Mouse (Mus musculus) midbrain, embryonic 12.5 days (tissue): ENCODE measurements around the gene Arhgef2. TPM values are rescaled to one million over a fixed set of nuclear protein-coding genes. Genes with fewer than 3 reads are reported as not detected.
A peak's percentile ranks its signal among the peaks of the same experiment; 100 is the strongest.
"Not testable (repeated sequence)": the region's sequence is repeated elsewhere in the genome, so short reads cannot be mapped to it uniquely, and the experiment has no call there.

Experiments used
- ATAC-seq: fragments of 200-750 bp; cut with Nextera tagmentation; 2 replicates; pipeline ENCODE4 v1.8.0; 2017; ENCODE audit warnings: low read depth, moderate TSS enrichment, moderate library complexity; ENCODE audit not compliant: low FRiP score
- H3K27ac ChIP-seq: fragments of 300-500 bp; sonication (generic); replicated peaks from 2 replicates; pipeline ENCODE4 v1.5.1; 2016; ENCODE audit warnings: mild to moderate bottlenecking
- H3K27me3 ChIP-seq: fragments of 300-500 bp; sonication (generic); 2 replicates; pipeline ENCODE4 v1.6.1; 2016; ENCODE audit warnings: mild to moderate bottlenecking
- H3K36me3 ChIP-seq: fragments of 300-500 bp; sonication (generic); 2 replicates; pipeline ENCODE4 v1.6.1; 2016
- H3K4me1 ChIP-seq: fragments of 300-500 bp; sonication (generic); 2 replicates; pipeline ENCODE4 v1.6.1; 2016
- H3K4me2 ChIP-seq: fragments of 300-500 bp; sonication (generic); replicated peaks from 2 replicates; pipeline ENCODE4 v1.6.1; 2016; ENCODE audit warnings: mild to moderate bottlenecking, moderate library complexity
- H3K4me3 ChIP-seq: fragments of 300-500 bp; sonication (generic); 2 replicates; pipeline ENCODE4 v1.5.1; 2016; ENCODE audit warnings: mild to moderate bottlenecking
- H3K9ac ChIP-seq: fragments of 300-500 bp; sonication (generic); replicated peaks from 2 replicates; pipeline ENCODE4 v1.6.1; 2016; ENCODE audit warnings: mild to moderate bottlenecking, moderate library complexity
- H3K9me3 ChIP-seq: fragments of 300-500 bp; sonication (generic); 2 replicates; pipeline ENCODE4 v1.6.1; 2016; ENCODE audit warnings: mild to moderate bottlenecking
- WGBS: fragments of 180-500 bp; shearing (Covaris S2); methylation state at CpG from one replicate; pipeline ENCODE4 v1.1.7; 2016; 5-methylcytosine and 5-hydroxymethylcytosine counted together
- polyA plus RNA-seq: library from polyadenylated mRNA; unstranded; fragments of >200 nt; fragmentation: Nextera tagmentation; extraction: Ambion mirVana; gene quantifications from 2 replicates; pipeline ENCODE4 v1.2.1, GENCODE M21; 2016

The Arhgef2 gene
- polyA plus RNA-seq, 1 experiment from 2014 or later, result 143 TPM

- Histone ChIP-seq H3K27me3 (no peaks in the 10 kb centered on the region), H3K27ac (no peak overlapping the region), H3K9ac (no peak overlapping the region), H3K4me3 (no peak overlapping the region), H3K4me2 (no peak overlapping the region), H3K36me3 (peaks cover 16% of the 10 kb centered on the region), H3K9me3 (no peaks in the 10 kb centered on the region), H3K4me1 (0 out of 2 replicates have a peak, but pooled peaks cover 9% of the 10 kb centered on the region)
- WGBS, result 32% methylated on average over 9 of the region's 9 CpGs
- ATAC-seq, result no peak
Measured at GRCm38 (mm10) chr3:88591950-88592731, 13.6 kb upstream of the Arhgef2 start.

DNA sequence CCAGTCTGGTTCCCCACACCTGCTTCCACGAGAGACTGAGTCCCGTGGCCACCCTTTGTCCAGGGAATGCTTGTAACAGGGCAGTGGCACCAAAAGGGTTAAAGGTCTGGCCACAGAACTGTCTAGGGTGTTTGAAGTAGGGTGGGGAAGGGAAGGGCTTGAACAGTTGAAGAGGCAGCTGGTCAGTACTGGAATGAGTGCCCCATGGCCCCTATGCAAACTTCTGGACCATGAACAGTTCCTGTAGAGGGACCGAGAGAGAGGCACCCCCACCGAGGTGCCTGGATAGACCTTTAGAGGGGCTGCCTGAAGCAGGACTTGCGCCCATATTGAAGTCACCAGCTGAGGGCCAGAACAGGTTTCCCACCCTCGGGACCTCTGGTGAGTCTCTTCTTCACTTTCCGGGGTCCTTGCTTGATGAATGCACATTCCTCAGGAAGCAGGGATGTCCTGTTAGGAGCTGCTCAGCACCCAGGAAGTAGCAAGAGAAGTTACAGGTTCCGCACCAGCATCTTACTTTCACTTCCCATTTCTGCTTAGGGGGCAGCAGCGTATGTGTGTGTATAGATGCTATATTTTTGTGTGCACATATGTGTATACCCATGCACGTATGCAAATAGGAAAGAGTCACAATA is 12.7 kb upstream of the Arhgef2 start:
- no peaks in the 10 kb centered on the region for H3K9me3 ChIP-seq
- H3K27me3 ChIP-seq, result no peaks in the 10 kb centered on the region
- no peak overlapping the region for H3K4me3 ChIP-seq
- no peak overlapping the region for H3K27ac ChIP-seq
- no peak overlapping the region for H3K9ac ChIP-seq
- H3K4me2 ChIP-seq, result no peak overlapping the region
- WGBS, result 77% methylated on average over 10 of the region's 10 CpGs
- 0 out of 2 replicates have a peak, but pooled peaks cover 9% of the 10 kb centered on the region for H3K4me1 ChIP-seq
- peaks cover 7% of the 10 kb centered on the region for H3K36me3 ChIP-seq
- no peak for ATAC-seq

GRCm38 (mm10) chr3:88593893-88594580 is 11.7 kb upstream of the Arhgef2 start:
- no peaks in the 10 kb centered on the region for H3K9me3 ChIP-seq
- no peak overlapping the region for H3K9ac ChIP-seq
- H3K4me2 ChIP-seq, result no peak overlapping the region
- H3K4me1 ChIP-seq, result 0 out of 2 replicates have a peak, but pooled peaks cover 9% of the 10 kb centered on the region
- no peaks in the 10 kb centered on the region for H3K27me3 ChIP-seq
- WGBS, result 70% methylated on average over 10 of the region's 10 CpGs
- H3K27ac ChIP-seq, result no peak overlapping the region
- H3K4me3 ChIP-seq, result no peak overlapping the region
- no peak for ATAC-seq
- no peaks in the 10 kb centered on the region for H3K36me3 ChIP-seq

DNA sequence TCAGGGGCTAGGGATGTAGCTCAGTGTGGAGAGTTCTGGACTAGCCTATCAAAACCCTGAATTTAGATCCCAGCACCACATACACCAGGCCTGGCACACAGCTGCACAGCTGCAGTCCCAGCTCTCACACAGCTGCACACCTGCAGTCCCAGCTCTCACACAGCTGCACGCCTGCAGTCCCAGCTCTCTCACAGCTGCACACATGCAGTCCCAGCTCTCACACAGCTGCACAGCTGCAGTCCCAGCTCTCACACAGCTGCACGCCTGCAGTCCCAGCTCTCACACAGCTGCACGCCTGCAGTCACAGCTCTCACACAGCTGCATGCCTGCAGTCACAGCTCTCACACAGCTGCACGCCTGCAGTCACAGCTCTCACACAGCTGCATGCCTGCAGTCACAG is 9.2 kb upstream of the Arhgef2 start:
- WGBS, result 84% methylated on average over 4 of the region's 4 CpGs
- not testable (repeated sequence) for H3K27me3 ChIP-seq, H3K27ac ChIP-seq, H3K36me3 ChIP-seq, H3K4me3 ChIP-seq, H3K4me2 ChIP-seq, ATAC-seq, H3K9ac ChIP-seq, H3K9me3 ChIP-seq, H3K4me1 ChIP-seq

GRCm38 (mm10) chr3:88602466-88602865 is 3.3 kb upstream of the Arhgef2 start:
- Histone ChIP-seq H3K4me1 (peaks cover 4% of the 10 kb centered on the region; the same call in 1 of the 2 replicates), H3K27me3 (peaks cover 11% of the 10 kb centered on the region; the same call in 1 of the 2 replicates), H3K27ac (no peak overlapping the region), H3K9me3 (no peaks in the 10 kb centered on the region), H3K36me3 (no peaks in the 10 kb centered on the region), H3K4me3 (no peak overlapping the region), H3K4me2 (no peak overlapping the region), H3K9ac (no peak overlapping the region)
- WGBS, result 79% methylated on average over 4 of the region's 4 CpGs
- ATAC-seq, result no peak

DNA sequence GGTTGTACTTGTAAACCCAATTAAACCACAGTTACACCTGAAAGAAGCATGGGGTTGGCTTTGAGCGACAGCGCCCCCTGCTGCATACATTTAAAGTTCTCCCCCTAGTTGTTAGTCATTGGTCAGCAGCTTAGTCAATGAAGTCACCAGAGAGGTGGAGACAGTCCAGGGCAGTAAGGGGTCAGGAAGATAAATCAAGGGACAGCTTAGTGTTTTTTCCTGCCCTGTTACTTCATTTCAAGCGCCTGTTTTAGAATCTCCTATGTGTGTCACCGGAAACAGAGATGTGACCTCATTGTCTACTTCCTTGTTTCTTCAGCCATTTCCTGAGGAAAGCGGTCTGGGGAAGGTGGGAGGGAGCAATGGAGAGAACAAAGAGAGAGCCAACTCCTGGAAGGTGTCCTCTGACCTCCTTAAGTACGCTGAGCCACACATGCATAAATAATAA is 2.0 kb upstream of the Arhgef2 start:
- H3K27me3 ChIP-seq, result peaks cover 15% of the 10 kb centered on the region; the same call in 1 of the 2 replicates
- H3K9ac ChIP-seq, result no peak overlapping the region
- no peaks in the 10 kb centered on the region for H3K9me3 ChIP-seq
- 30% methylated on average over 6 of the region's 6 CpGs for WGBS
- no peak for ATAC-seq
- no peak overlapping the region for H3K4me3 ChIP-seq
- no peaks in the 10 kb centered on the region for H3K36me3 ChIP-seq
- no peak overlapping the region for H3K4me2 ChIP-seq
- peaks cover 10% of the 10 kb centered on the region for H3K4me1 ChIP-seq
- H3K27ac ChIP-seq, result no peak overlapping the region

DNA sequence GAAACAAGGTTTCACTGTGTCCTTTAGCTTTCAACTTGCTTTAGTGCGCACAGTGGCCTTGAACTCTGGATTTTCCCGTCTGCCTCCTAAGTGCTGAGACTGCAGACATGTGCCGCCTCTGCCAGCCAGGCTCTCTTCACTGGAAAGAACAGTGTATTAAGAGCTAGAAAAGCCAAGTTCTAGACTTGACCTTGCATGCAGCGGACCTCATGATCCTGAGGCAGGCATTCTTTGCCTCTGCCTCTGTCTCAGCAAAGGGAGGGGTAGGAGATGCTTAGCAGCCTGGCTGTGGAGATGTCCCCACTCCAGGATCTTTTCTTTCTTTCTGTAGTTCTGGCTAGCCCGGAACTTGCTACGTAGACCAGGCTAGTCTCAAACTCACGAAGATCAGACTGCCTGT is 903 bp upstream of the Arhgef2 start:
- H3K27me3 ChIP-seq, result peaks cover 15% of the 10 kb centered on the region; the same call in 1 of the 2 replicates
- 91% methylated on average over 7 of the region's 7 CpGs for WGBS
- H3K27ac ChIP-seq, result no peak overlapping the region
- no peak for ATAC-seq
- no peak overlapping the region for H3K9ac ChIP-seq
- H3K9me3 ChIP-seq, result no peaks in the 10 kb centered on the region
- peaks cover 10% of the 10 kb centered on the region for H3K4me1 ChIP-seq
- no peaks in the 10 kb centered on the region for H3K36me3 ChIP-seq
- H3K4me3 ChIP-seq, result no peak overlapping the region
- H3K4me2 ChIP-seq, result no peak overlapping the region

GRCm38 (mm10) chr3:88607065-88607757 is 1.4 kb downstream of the Arhgef2 start:
- peak; percentile 84 for ATAC-seq
- Histone ChIP-seq H3K9ac (peak overlapping the region; percentile 53; the same call in 1 of the 2 replicates), H3K4me3 (peak overlapping the region; percentile 31), H3K27ac (no peak overlapping the region), H3K36me3 (no peaks in the 10 kb centered on the region), H3K4me1 (peaks cover 10% of the 10 kb centered on the region), H3K4me2 (peak overlapping the region; percentile 57), H3K9me3 (no peaks in the 10 kb centered on the region), H3K27me3 (peaks cover 15% of the 10 kb centered on the region; the same call in 1 of the 2 replicates)
- under 1% methylated on average over 19 of the region's 20 CpGs for WGBS

GRCm38 (mm10) chr3:88607758-88608138 is 2.0 kb downstream of the Arhgef2 start:
- peaks cover 15% of the 10 kb centered on the region; the same call in 1 of the 2 replicates for H3K27me3 ChIP-seq
- no peak overlapping the region for H3K27ac ChIP-seq
- no peaks in the 10 kb centered on the region for H3K36me3 ChIP-seq
- peak overlapping the region; percentile 31 for H3K4me3 ChIP-seq
- peak overlapping the region; percentile 57 for H3K4me2 ChIP-seq
- WGBS, result 22% methylated on average over 10 of the region's 10 CpGs
- peak overlapping the region; percentile 28; the same call in 1 of the 2 replicates for H3K9ac ChIP-seq
- peak; percentile 67 for ATAC-seq
- H3K4me1 ChIP-seq, result peaks cover 10% of the 10 kb centered on the region
- no peaks in the 10 kb centered on the region for H3K9me3 ChIP-seq

DNA sequence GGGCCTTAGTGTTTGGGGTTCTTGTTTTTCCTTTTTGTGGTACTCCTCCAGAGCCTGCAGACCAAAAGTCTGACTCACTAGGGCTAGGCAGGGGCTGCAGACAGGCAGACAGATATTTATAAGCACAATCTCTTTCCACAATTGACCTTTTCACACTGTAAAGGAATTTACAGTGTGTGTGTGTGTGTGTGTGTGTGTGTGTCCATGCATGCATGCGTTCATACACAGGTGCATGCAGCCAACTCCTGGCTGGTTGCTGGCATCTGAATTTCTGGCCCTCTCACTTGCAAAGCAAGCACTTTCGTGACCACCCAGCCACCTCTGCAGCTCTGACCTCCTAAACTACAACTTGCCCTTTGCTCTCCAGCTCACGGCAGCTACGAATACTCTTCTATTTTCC is 3.3 kb downstream of the Arhgef2 start:
- no peak overlapping the region for H3K4me3 ChIP-seq
- peaks cover 10% of the 10 kb centered on the region for H3K4me1 ChIP-seq
- H3K27me3 ChIP-seq, result peaks cover 15% of the 10 kb centered on the region; the same call in 1 of the 2 replicates
- no peak overlapping the region for H3K4me2 ChIP-seq
- no peak for ATAC-seq
- H3K36me3 ChIP-seq, result no peaks in the 10 kb centered on the region
- H3K9me3 ChIP-seq, result no peaks in the 10 kb centered on the region
- no peak overlapping the region for H3K27ac ChIP-seq
- 78% methylated on average over 4 of the region's 4 CpGs for WGBS
- no peak overlapping the region for H3K9ac ChIP-seq

DNA sequence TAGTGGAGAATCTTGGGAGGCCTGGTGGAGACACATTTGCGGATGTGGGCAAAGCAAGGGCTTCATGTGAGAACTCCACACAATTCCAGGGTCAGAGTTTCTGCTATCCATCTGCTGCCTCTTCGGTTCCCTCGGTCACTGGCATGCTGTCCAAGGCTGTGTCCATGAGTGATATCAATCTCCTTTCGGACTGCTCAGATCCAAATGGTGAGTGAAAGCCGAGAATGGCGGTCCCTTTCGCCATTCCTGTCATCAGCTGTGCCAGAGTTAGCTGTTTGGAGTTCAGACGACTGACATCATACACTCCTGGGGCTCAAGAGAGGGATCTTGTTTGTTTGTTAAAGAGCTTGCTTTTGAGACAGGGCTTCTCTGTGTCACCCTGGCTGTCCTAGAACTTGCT is 8.7 kb downstream of the Arhgef2 start:
- Histone ChIP-seq H3K36me3 (no peaks in the 10 kb centered on the region), H3K27me3 (0 out of 2 replicates have a peak, but pooled peaks cover 6% of the 10 kb centered on the region), H3K9me3 (no peaks in the 10 kb centered on the region), H3K27ac (no peak overlapping the region), H3K4me3 (no peak overlapping the region), H3K9ac (no peak overlapping the region), H3K4me1 (peaks cover 8% of the 10 kb centered on the region; the same call in 1 of the 2 replicates), H3K4me2 (no peak overlapping the region)
- WGBS, result 78% methylated on average over 8 of the region's 8 CpGs
- no peak for ATAC-seq
